Mouse (Mus musculus) intestine, embryonic 14.5 days (tissue): ENCODE data around the gene Gm37240. TPM values are rescaled to one million over a fixed set of nuclear protein-coding genes. Genes with fewer than 3 reads are reported as not detected.

Experiments used
- ATAC-seq: fragments of 200-750 bp; cut with Nextera tagmentation; replicated peaks from 2 replicates; pipeline ENCODE4 v1.8.0; 2017; ENCODE audit warnings: low read depth, moderate number of reproducible peaks, moderate TSS enrichment, moderate library complexity; ENCODE audit not compliant: low FRiP score, low TSS enrichment
- DNase-seq: peaks from one replicate; pipeline ENCODE4 v3.0.0-alpha.2; 2018; ENCODE audit warnings: low spot score
- H3K27ac ChIP-seq: fragments of 300-500 bp; sonication (generic); 2 replicates; pipeline ENCODE4 v1.5.1; 2014; ENCODE audit warnings: low read depth, mild to moderate bottlenecking, control low read depth
- H3K27me3 ChIP-seq: fragments of 300-500 bp; sonication (generic); replicated peaks from 2 replicates; pipeline ENCODE4 v1.6.1; 2014; ENCODE audit warnings: low read length, control low read depth; ENCODE audit not compliant: control insufficient read depth, insufficient read depth
- H3K36me3 ChIP-seq: fragments of 300-500 bp; sonication (generic); 2 replicates; pipeline ENCODE4 v1.6.1; 2014; ENCODE audit warnings: low read length, control low read depth; ENCODE audit not compliant: control insufficient read depth, insufficient read depth
- H3K4me1 ChIP-seq: fragments of 300-500 bp; sonication (generic); replicated peaks from 2 replicates; pipeline ENCODE4 v1.6.1; 2014; ENCODE audit warnings: low read length, control low read depth, mixed read lengths; ENCODE audit not compliant: control insufficient read depth, insufficient read depth
- H3K4me2 ChIP-seq: fragments of 300-500 bp; sonication (generic); 2 replicates; pipeline ENCODE4 v1.6.1; 2014; ENCODE audit warnings: low read length
- H3K4me3 ChIP-seq: fragments of 300-500 bp; sonication (generic); 2 replicates; pipeline ENCODE4 v1.5.1; 2014; ENCODE audit warnings: low read depth, low read length, control low read depth, mixed read lengths
- H3K9ac ChIP-seq: fragments of 300-500 bp; sonication (generic); 2 replicates; pipeline ENCODE4 v1.6.1; 2014; ENCODE audit warnings: mild to moderate bottlenecking, low read length
- H3K9me3 ChIP-seq: fragments of 300-500 bp; sonication (generic); 2 replicates; pipeline ENCODE4 v1.6.1; 2016; ENCODE audit warnings: low read length, control low read depth; ENCODE audit not compliant: control insufficient read depth
- WGBS: fragments of 180-500 bp; shearing (Covaris S2); extraction: QIAGEN DNeasy Blood & Tissue Kit; methylation state at CpG from one replicate; pipeline ENCODE4 v1.1.7; 2014; 5-methylcytosine and 5-hydroxymethylcytosine counted together
- polyA plus RNA-seq: library from polyadenylated mRNA; unstranded; fragments of >200 nt; fragmentation: Nextera tagmentation; extraction: Ambion mirVana; gene quantifications from 2 replicates; pipeline ENCODE4 v1.2.1, GENCODE M21; 2014

Gene Gm37240
- polyA plus RNA-seq, 1 experiment from 2014 or later = 5.3 TPM

- H3K36me3 ChIP-seq = 0 out of 2 replicates have a peak, but pooled peaks cover 3% of the 10 kb centered on the region
- H3K27ac ChIP-seq = no peak overlapping the region
- H3K4me2 ChIP-seq = no peak overlapping the region
- ATAC-seq = no peak
- no peaks in the 10 kb centered on the region for H3K4me1 ChIP-seq
- no peak overlapping the region for H3K9ac ChIP-seq
- no peak for DNase-seq
- 79% methylated on average over 2 of the region's 2 CpGs for WGBS
- H3K9me3 ChIP-seq = no peaks in the 10 kb centered on the region
- no peak overlapping the region for H3K4me3 ChIP-seq
- no peaks in the 10 kb centered on the region for H3K27me3 ChIP-seq
These were observed 1385.2 kb downstream of the Gm37240 start for GRCm38 (mm10) chr3:84502101-84502500.

DNA sequence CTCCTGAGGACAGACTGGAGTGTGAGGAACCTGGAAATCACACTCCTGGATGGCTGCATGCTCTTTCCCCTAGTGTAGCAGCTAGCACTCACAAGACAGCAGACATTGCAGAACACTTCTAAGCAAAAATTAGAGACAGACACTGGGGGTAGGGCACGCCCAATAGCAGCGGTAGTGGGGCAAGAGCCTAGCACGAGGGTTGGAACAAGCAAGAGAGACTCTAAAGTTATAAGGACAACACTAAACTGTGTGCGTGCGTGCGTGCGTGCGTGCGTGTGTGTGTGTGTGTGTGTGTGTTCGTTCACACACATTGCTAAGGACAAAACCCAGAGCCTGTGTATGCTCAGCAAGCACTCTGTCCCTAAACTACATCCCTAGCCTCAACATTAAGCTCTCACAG is 1386.8 kb downstream of the Gm37240 start:
- Histone ChIP-seq H3K36me3 (0 out of 2 replicates have a peak, but pooled peaks cover 3% of the 10 kb centered on the region), H3K27me3 (no peaks in the 10 kb centered on the region), H3K27ac (no peak overlapping the region), H3K4me2 (no peak overlapping the region), H3K9ac (no peak overlapping the region), H3K9me3 (no peaks in the 10 kb centered on the region), H3K4me3 (no peak overlapping the region), H3K4me1 (no peaks in the 10 kb centered on the region; the same call in 1 of the 2 replicates)
- ATAC-seq (no peak), DNase-seq (no peak)
- WGBS = 82% methylated on average over 10 of the region's 10 CpGs

GRCm38 (mm10) chr3:84497718-84498117 is 1389.6 kb downstream of the Gm37240 start:
- WGBS = 76% methylated on average over 11 of the region's 11 CpGs
- no peaks in the 10 kb centered on the region for H3K27me3 ChIP-seq
- no peak for ATAC-seq

DNA sequence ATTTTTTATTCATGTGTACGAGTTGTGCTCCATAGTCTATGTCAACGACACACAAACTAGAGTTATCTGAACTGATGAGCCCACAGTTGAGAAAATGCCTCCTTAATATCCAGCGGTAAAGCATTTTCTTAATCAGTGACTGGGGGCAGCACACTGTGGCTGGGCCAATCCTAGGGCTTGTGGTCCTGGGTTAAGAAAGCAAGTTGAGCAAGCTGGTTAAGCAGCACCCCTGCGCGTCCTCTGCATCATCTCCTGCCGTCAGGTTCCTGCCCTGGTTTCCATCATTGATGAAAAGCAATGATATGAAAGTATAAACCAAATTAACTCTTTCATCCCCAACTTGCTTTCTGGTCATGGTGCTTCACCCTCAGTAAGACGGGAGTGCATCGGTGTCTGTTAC is 1394.7 kb downstream of the Gm37240 start:
- Histone ChIP-seq H3K9ac (no peak overlapping the region), H3K27me3 (no peaks in the 10 kb centered on the region), H3K27ac (no peak overlapping the region), H3K4me2 (no peak overlapping the region), H3K9me3 (no peaks in the 10 kb centered on the region), H3K4me3 (no peak overlapping the region), H3K4me1 (no peaks in the 10 kb centered on the region; the same call in 1 of the 2 replicates), H3K36me3 (0 out of 2 replicates have a peak, but pooled peaks cover 2% of the 10 kb centered on the region)
- DNase-seq (no peak), ATAC-seq (no peak)
- WGBS = 75% methylated on average over 8 of the region's 8 CpGs

More at GRCm38 (mm10) chr3:84497718-84498117, 1389.6 kb downstream of the Gm37240 start:
- H3K4me2 ChIP-seq = no peak overlapping the region
- no peaks in the 10 kb centered on the region for H3K9me3 ChIP-seq
- no peak overlapping the region for H3K9ac ChIP-seq
- H3K27ac ChIP-seq = no peak overlapping the region
- H3K4me1 ChIP-seq = no peaks in the 10 kb centered on the region; the same call in 1 of the 2 replicates
- no peak overlapping the region for H3K4me3 ChIP-seq
- no peak for DNase-seq
- H3K36me3 ChIP-seq = 0 out of 2 replicates have a peak, but pooled peaks cover 3% of the 10 kb centered on the region

- no peak for ATAC-seq
- 71% methylated on average over 4 of the region's 4 CpGs for WGBS
- Histone ChIP-seq H3K4me3 (no peak overlapping the region), H3K27ac (no peak overlapping the region), H3K9ac (no peak overlapping the region), H3K9me3 (no peaks in the 10 kb centered on the region), H3K4me1 (no peaks in the 10 kb centered on the region; the same call in 1 of the 2 replicates), H3K36me3 (no peaks in the 10 kb centered on the region), H3K4me2 (no peak overlapping the region), H3K27me3 (no peaks in the 10 kb centered on the region)
- DNase-seq = no peak
These were observed 1395.2 kb downstream of the Gm37240 start for GRCm38 (mm10) chr3:84492148-84492547.

DNA sequence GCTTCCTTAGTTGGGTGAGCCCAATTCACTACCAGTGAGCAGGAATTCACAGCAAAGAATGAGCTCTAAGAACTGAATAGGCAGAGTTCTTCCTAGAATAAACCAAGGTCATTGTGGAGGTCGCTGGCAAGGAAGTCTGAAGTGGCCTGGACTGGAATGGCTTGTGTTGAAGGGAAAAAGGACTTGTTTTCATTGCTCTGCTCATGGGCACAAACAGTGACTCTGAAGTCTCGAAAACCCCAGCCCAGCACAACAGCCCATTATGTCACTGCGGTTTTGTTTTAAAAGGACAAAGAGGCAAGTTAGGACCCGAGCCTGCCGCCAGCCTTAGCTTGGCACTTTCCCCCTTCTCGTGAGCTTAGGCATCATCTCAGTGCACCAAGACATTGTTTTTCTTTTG is 1398.6 kb downstream of the Gm37240 start:
- DNase-seq (no peak), ATAC-seq (no peak)
- 69% methylated on average over 6 of the region's 6 CpGs for WGBS
- H3K4me1 ChIP-seq = no peaks in the 10 kb centered on the region
- no peak overlapping the region for H3K9ac ChIP-seq
- H3K27ac ChIP-seq = no peak overlapping the region
- no peaks in the 10 kb centered on the region for H3K9me3 ChIP-seq
- no peak overlapping the region for H3K4me3 ChIP-seq
- H3K27me3 ChIP-seq = no peaks in the 10 kb centered on the region
- H3K36me3 ChIP-seq = no peaks in the 10 kb centered on the region
- no peak overlapping the region for H3K4me2 ChIP-seq

GRCm38 (mm10) chr3:84484891-84485290 is 1402.4 kb downstream of the Gm37240 start:
- Histone ChIP-seq H3K27me3 (no peaks in the 10 kb centered on the region), H3K4me3 (no peak overlapping the region), H3K9me3 (no peaks in the 10 kb centered on the region), H3K4me1 (no peaks in the 10 kb centered on the region), H3K36me3 (no peaks in the 10 kb centered on the region), H3K27ac (no peak overlapping the region), H3K4me2 (no peak overlapping the region), H3K9ac (no peak overlapping the region)
- WGBS = 53% methylated on average over 3 of the region's 3 CpGs
- no peak for ATAC-seq
- no peak for DNase-seq

GRCm38 (mm10) chr3:84484333-84484732 is 1403.0 kb downstream of the Gm37240 start:
- no peak overlapping the region for H3K4me3 ChIP-seq
- WGBS = 76% methylated on average over 4 of the region's 4 CpGs

DNA sequence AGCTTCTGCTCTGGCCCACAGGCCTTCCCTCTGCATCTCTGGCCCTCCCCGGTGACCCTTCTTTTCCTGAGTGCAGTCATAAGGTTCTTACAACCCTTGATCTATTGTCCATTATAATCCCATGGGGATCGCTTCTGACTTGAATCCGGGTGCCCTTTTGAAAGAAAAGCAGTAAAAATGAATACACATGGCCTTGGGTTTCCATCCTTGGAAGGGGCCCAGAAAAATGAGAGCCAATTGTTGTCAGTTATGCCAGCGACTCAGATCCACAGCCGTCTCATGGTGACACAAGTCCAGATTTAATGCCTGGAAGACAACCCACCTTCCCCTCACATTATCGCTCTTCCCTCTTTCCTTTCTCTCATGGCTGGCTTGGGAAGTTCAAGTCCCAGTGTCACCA is 1405.2 kb downstream of the Gm37240 start:
- no peak for ATAC-seq
- Histone ChIP-seq H3K4me3 (no peak overlapping the region), H3K4me1 (peaks cover 6% of the 10 kb centered on the region; the same call in 1 of the 2 replicates), H3K9me3 (no peaks in the 10 kb centered on the region), H3K4me2 (no peak overlapping the region), H3K36me3 (no peaks in the 10 kb centered on the region), H3K27ac (no peak overlapping the region), H3K27me3 (peaks cover 18% of the 10 kb centered on the region), H3K9ac (no peak overlapping the region)
- 81% methylated on average over 6 of the region's 6 CpGs for WGBS
- no peak for DNase-seq

More at GRCm38 (mm10) chr3:84484333-84484732, 1403.0 kb downstream of the Gm37240 start:
- no peak for ATAC-seq
- Histone ChIP-seq H3K9ac (no peak overlapping the region), H3K36me3 (no peaks in the 10 kb centered on the region), H3K9me3 (no peaks in the 10 kb centered on the region), H3K4me1 (no peaks in the 10 kb centered on the region; the same call in 1 of the 2 replicates), H3K4me2 (no peak overlapping the region), H3K27me3 (no peaks in the 10 kb centered on the region), H3K27ac (no peak overlapping the region)
- DNase-seq = no peak
